Comparison of ENCODE assay signal across 24 mouse cellular contexts in the genomic region with DNA sequence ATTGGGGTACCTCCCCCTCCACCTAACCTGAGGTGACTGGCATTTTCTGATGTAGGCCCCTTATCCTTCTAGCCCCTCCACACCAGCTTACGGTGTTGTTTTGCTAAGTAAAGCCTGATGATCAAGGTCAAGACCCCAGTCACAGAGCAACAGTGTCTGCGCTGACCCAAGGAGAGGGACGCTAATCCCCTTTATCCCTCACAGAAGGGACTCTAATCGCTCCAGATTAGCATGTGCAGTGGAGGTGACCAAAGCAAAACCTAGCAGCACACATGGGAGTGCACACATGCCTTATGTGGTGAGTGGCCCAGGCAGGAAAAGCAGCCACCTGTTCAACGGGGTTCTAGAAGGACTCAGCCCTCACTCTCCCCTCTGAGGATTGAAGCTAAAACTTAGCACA.
A peak's percentile ranks its signal among the peaks of the same experiment; 100 is the strongest.
DNase-seq lines count a peak whose midpoint lies in the region; ATAC-seq lines count a peak whose summit lies in the region.
"Had no signal": no experiment of that assay in that cellular context is flagged by ENCODE, and none has a peak within 500 bp of the region (broad histone marks: within the 10 kb centered on the region; RNA-seq: fewer than 3 reads in every experiment).

No protein-coding gene starts in this region.

- H3K27ac ChIP-seq in embryonic facial prominence, embryonic 11.5 days (replicated peaks; ENCODE audit: low read depth, low read length), result no peak overlapping the region
- H3K27ac ChIP-seq in embryonic facial prominence, embryonic 10.5 days (replicated peaks), result no peak overlapping the region
- peak overlapping the region; percentile 95 for H3K27ac ChIP-seq in heart, embryonic 13.5 days (replicated peaks)
- 0 out of 2 replicates have a peak overlapping the region, but pooled peaks have one; percentile 42 for H3K27ac ChIP-seq in midbrain, embryonic 10.5 days (replicated peaks)
- no peak overlapping the region for H3K27ac ChIP-seq in midbrain, embryonic 15.5 days
- H3K27ac ChIP-seq: embryonic facial prominence, embryonic 12.5 days; forebrain, embryonic 15.5 days; hindbrain, embryonic 12.5 days; limb, embryonic 15.5 days; liver, embryonic 15.5 days had no signal

- no peak overlapping the region for H3K4me2 ChIP-seq in embryonic facial prominence, embryonic 11.5 days (ENCODE audit: low read depth, low read length)
- no peak overlapping the region for H3K4me2 ChIP-seq in heart, embryonic 13.5 days
- no peak overlapping the region for H3K4me2 ChIP-seq in midbrain, embryonic 15.5 days
- H3K4me2 ChIP-seq: embryonic facial prominence, embryonic 12.5 days; forebrain, embryonic 15.5 days; hindbrain, embryonic 12.5 days; limb, embryonic 15.5 days; liver, embryonic 15.5 days had no signal

- intact Hi-C loops in heart, postnatal 14 days (cut with DNase I), result no loop called here

- peaks cover 4% of the 10 kb centered on the region for H3K36me3 ChIP-seq in embryonic facial prominence, embryonic 11.5 days (replicated peaks; ENCODE audit: control insufficient read depth, insufficient read depth, low read depth, low read length)
- H3K36me3 ChIP-seq in embryonic facial prominence, embryonic 10.5 days (replicated peaks), result peaks cover 72% of the 10 kb centered on the region
- peaks cover 74% of the 10 kb centered on the region for H3K36me3 ChIP-seq in heart, embryonic 13.5 days
- H3K36me3 ChIP-seq in midbrain, embryonic 10.5 days, result peaks cover 44% of the 10 kb centered on the region
- peaks cover 7% of the 10 kb centered on the region; the same call in 1 of the 2 replicates for H3K36me3 ChIP-seq in midbrain, embryonic 15.5 days (replicated peaks)
- H3K36me3 ChIP-seq: G1E had no signal

- H3K4me3 ChIP-seq in embryonic facial prominence, embryonic 11.5 days (ENCODE audit: low read depth, low read length), result no peak overlapping the region
- H3K4me3 ChIP-seq in embryonic facial prominence, embryonic 10.5 days, result no peak overlapping the region
- H3K4me3 ChIP-seq in heart, embryonic 13.5 days, result no peak overlapping the region
- no peak overlapping the region for H3K4me3 ChIP-seq in midbrain, embryonic 10.5 days
- H3K4me3 ChIP-seq in midbrain, embryonic 15.5 days, result no peak overlapping the region
- H3K4me3 ChIP-seq: embryonic facial prominence, embryonic 12.5 days; erythroblast, embryonic 14.5 days; forebrain, embryonic 15.5 days; hindbrain, embryonic 12.5 days; limb, embryonic 15.5 days; liver, embryonic 15.5 days had no signal

- H3K27me3 ChIP-seq in embryonic facial prominence, embryonic 11.5 days (ENCODE audit: control insufficient read depth, insufficient read depth, low read length), result no peaks in the 10 kb centered on the region
- no peaks in the 10 kb centered on the region for H3K27me3 ChIP-seq in embryonic facial prominence, embryonic 10.5 days (replicated peaks; ENCODE audit: low read depth, poor library complexity, severe bottlenecking)
- H3K27me3 ChIP-seq in heart, embryonic 13.5 days (replicated peaks), result no peaks in the 10 kb centered on the region
- H3K27me3 ChIP-seq in midbrain, embryonic 10.5 days (ENCODE audit: low read depth, poor library complexity, severe bottlenecking), result peaks cover 34% of the 10 kb centered on the region
- no peaks in the 10 kb centered on the region for H3K27me3 ChIP-seq in midbrain, embryonic 15.5 days (replicated peaks)
- H3K27me3 ChIP-seq: embryonic facial prominence, embryonic 12.5 days; forebrain, embryonic 15.5 days; hindbrain, embryonic 12.5 days; limb, embryonic 15.5 days; liver, embryonic 15.5 days had no signal

- H3K9ac ChIP-seq in embryonic facial prominence, embryonic 11.5 days (replicated peaks; ENCODE audit: low read length), result no peak overlapping the region
- no peak overlapping the region for H3K9ac ChIP-seq in heart, embryonic 13.5 days
- no peak overlapping the region for H3K9ac ChIP-seq in midbrain, embryonic 15.5 days
- H3K9ac ChIP-seq: embryonic facial prominence, embryonic 12.5 days; forebrain, embryonic 15.5 days; hindbrain, embryonic 12.5 days; limb, embryonic 15.5 days; liver, embryonic 15.5 days had no signal

- H3K9me3 ChIP-seq in embryonic facial prominence, embryonic 11.5 days (replicated peaks; ENCODE audit: control insufficient read depth, low read length), result no peaks in the 10 kb centered on the region
- 0 out of 2 replicates have a peak, but pooled peaks cover 2% of the 10 kb centered on the region for H3K9me3 ChIP-seq in embryonic facial prominence, embryonic 10.5 days
- peaks cover 3% of the 10 kb centered on the region; the same call in 1 of the 2 replicates for H3K9me3 ChIP-seq in heart, embryonic 13.5 days
- H3K9me3 ChIP-seq in midbrain, embryonic 10.5 days (replicated peaks), result peaks cover 13% of the 10 kb centered on the region
- H3K9me3 ChIP-seq in midbrain, embryonic 15.5 days, result no peaks in the 10 kb centered on the region
- H3K9me3 ChIP-seq: embryonic facial prominence, embryonic 12.5 days; forebrain, embryonic 15.5 days; hindbrain, embryonic 12.5 days; limb, embryonic 15.5 days; liver, embryonic 15.5 days had no signal

- ATAC-seq in embryonic facial prominence, embryonic 11.5 days (replicated peaks; ENCODE audit: insufficient number of reproducible peaks, low FRiP score, low TSS enrichment, low read depth), result 0 out of 2 replicates have a peak, but pooled peaks have one; percentile 39
- ATAC-seq in heart, embryonic 13.5 days (ENCODE audit: extremely low read depth, insufficient number of reproducible peaks, low FRiP score, low TSS enrichment), result 0 out of 2 replicates have a peak, but pooled peaks have one; percentile 24
- ATAC-seq in midbrain, embryonic 15.5 days (replicated peaks), result no peak
- ATAC-seq: forebrain, embryonic 15.5 days; inflammation-experienced regulatory T-cells, adult 6 months had no signal

- H3K4me1 ChIP-seq in embryonic facial prominence, embryonic 11.5 days (ENCODE audit: control insufficient read depth, insufficient read depth, low read length), result no peaks in the 10 kb centered on the region
- 0 out of 2 replicates have a peak, but pooled peaks cover 6% of the 10 kb centered on the region for H3K4me1 ChIP-seq in embryonic facial prominence, embryonic 10.5 days
- H3K4me1 ChIP-seq in heart, embryonic 13.5 days, result peaks cover 51% of the 10 kb centered on the region
- peaks cover 30% of the 10 kb centered on the region for H3K4me1 ChIP-seq in midbrain, embryonic 10.5 days
- no peaks in the 10 kb centered on the region for H3K4me1 ChIP-seq in midbrain, embryonic 15.5 days
- H3K4me1 ChIP-seq: embryonic facial prominence, embryonic 12.5 days; forebrain, embryonic 15.5 days; hindbrain, embryonic 12.5 days; limb, embryonic 15.5 days; liver, embryonic 15.5 days had no signal

- 33% methylated on average over 5 of the region's 5 CpGs for WGBS in embryonic facial prominence, embryonic 11.5 days
- 34% methylated on average over 5 of the region's 5 CpGs for WGBS in embryonic facial prominence, embryonic 10.5 days
- 42% methylated on average over 5 of the region's 5 CpGs for WGBS in heart, embryonic 13.5 days
- WGBS in midbrain, embryonic 10.5 days, result 15% methylated on average over 5 of the region's 5 CpGs
- WGBS in midbrain, embryonic 15.5 days, result 19% methylated on average over 5 of the region's 5 CpGs

- no peak for DNase-seq in embryonic facial prominence, embryonic 11.5 days (ENCODE audit: low spot score)
- DNase-seq in embryonic facial prominence, embryonic 10.5 days (ENCODE audit: low spot score), result no peak
- DNase-seq in heart, postnatal 14 days, result no peak
- DNase-seq in midbrain, embryonic 10.5 days (ENCODE audit: low spot score), result peak; percentile 60
- DNase-seq in retina, postnatal 1 day, result peak; percentile 88
- DNase-seq in kidney, postnatal 36 days, result no peak
- DNase-seq: adrenal gland, postnatal 36 days; cerebellum, adult 11-12 months; cerebellum, postnatal 14 days; gastrocnemius, postnatal 25 days; kidney, adult 2 months; kidney, postnatal 10 days; right cerebral cortex, postnatal 14 days; thymus, adult 2 months had no signal

Comparison
In these comparisons a context has a peak if more than half of its experiments do, and no peak if none do; other contexts are left out.
1. H3K27ac ChIP-seq: peak in heart, embryonic 13.5 days (single experiment) and midbrain, embryonic 10.5 days (single experiment); none in embryonic facial prominence, embryonic 11.5 days (single experiment), embryonic facial prominence, embryonic 10.5 days (single experiment) and midbrain, embryonic 15.5 days (single experiment).
2. DNase-seq: peak in midbrain, embryonic 10.5 days (single experiment) and retina, postnatal 1 day (single experiment); none in embryonic facial prominence, embryonic 11.5 days (single experiment), embryonic facial prominence, embryonic 10.5 days (single experiment), heart, postnatal 14 days (0 of 2) and kidney, postnatal 36 days (0 of 2).